Mouse (Mus musculus): ENCODE results near the gene Larp4b.
"Not testable (repeated sequence)": the region's sequence is repeated elsewhere in the genome, so short reads cannot be mapped to it uniquely, and the experiment has no call there.

Gene Larp4b

DNA sequence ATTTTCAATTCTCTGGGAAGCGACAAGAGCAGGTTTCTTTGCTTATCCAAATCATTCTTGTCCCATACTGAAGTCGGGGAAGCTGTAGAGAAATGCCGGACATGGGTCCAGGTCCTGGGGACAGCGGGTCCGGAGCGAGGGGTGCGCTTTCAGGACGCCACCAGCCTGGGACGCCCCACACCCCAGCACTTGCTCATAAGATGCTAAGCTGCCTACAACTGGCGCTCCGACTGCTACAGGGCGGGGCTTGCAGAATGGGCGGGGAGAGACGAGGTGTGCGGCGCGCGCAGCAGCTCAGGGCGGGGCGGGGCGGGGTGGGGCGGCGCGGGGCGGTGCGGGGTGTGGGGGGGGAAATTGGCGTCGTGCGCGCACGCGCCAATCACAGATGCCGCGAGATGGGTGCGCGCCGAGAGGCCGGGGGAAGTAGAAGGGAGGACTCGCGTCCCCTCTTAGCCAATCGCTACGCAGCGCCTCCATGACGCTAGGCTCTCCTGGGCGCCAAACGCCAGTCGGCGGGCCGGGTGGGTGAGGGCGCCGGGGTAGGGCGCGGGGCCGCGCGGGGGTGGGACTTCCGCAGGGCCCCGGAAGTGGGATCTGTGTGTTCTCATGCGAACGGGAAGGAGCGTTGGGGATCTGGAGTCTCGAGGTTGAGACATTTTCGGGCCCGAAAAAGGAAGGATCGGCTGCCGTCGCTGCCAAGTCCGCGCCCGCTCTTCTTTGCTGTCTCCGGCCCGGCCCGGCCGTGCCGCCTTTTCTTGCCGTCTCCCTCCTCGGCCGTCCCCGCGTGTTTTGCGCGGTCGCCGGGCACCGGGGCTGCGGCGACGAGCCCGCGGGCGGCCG lies at the start of gene Larp4b:
Gene Larp4b (plus strand): TSS at position 566 of the 840 bp plus-strand sequence.
- in situ Hi-C loops (cut with MboI, MseI), result no loop called here

DNA sequence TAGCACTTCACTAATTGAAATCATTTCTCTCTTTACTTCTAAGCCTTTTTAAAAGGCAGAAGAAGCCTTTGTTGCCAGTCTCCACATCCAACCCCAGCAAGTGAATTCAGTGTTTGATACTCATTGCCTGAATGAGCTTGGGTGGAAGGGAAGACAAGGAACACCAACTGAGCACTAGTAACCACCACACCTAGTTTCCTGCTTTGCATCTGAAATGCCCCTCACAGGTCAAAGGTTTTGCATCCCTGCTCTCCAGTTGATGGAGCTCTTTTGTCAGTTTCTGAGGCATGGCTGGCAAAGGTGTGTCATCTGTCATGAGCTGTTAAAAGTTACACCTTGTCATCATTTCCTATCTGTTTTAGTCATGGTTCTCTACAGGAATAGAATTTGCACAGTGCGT lies 49.0 kb upstream of the Larp4b start:
- in situ Hi-C loops (cut with MboI, MseI), result no loop called here

DNA sequence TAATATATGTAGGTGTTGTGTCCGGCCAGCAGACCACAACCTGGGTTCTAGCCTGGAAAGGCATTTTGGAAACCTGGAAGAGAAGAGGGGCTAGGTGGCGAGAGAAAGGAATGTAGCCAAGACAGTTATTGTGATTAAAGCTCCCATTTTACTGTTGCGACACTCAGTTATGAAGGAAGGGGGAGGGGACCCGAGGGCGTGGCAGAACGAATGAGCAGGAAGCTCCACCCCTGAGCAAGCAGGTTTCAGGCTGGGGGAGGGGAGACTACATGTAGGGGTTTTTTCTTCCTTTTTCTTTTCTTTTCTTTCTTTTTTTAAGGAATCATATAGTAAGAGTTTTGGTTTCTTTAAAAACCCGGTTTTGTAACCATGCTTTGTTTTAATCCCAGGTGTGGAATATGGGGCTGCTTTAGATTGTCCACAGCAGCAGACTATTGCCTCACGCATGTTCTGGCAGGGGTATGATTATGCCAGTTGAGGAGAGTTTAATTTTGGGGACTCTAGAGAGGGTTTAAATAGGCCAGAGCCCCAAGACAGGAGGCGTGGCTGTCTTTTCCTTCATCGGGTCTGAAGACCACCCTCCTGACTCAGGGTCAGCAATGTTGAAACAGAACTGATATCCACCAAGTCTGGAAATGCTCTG lies 41.5 kb upstream of the Larp4b start:
- in situ Hi-C loops (cut with MboI, MseI), result not testable (repeated sequence)

DNA sequence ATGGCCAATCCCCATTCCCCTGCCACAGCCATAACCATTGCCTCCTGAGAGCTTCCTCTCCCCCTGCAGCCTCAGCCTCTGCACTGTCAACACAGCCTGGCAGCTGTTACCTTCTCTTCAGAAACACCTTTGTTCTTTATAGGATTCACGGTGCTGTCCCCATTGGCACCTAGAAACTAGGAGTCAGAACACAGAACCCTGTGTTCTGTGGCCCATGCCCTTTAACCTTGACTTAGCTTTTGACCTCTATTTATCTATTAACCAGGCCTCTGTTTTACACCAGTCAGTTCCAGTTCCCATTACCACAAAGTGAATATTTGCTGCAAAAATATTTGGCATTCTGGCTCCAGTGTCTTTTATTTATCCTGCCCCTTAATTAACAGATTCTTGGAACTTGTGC lies 36.4 kb upstream of the Larp4b start:
- in situ Hi-C loops (cut with MboI, MseI), result no loop called here

GRCm38 (mm10) chr13:9058706-9059105 lies 35.0 kb upstream of the Larp4b start:
- in situ Hi-C loops (cut with MboI, MseI), result no loop called here

GRCm38 (mm10) chr13:9061394-9061793 lies 32.3 kb upstream of the Larp4b start:
- in situ Hi-C loops (cut with MboI, MseI), result no loop called here

DNA sequence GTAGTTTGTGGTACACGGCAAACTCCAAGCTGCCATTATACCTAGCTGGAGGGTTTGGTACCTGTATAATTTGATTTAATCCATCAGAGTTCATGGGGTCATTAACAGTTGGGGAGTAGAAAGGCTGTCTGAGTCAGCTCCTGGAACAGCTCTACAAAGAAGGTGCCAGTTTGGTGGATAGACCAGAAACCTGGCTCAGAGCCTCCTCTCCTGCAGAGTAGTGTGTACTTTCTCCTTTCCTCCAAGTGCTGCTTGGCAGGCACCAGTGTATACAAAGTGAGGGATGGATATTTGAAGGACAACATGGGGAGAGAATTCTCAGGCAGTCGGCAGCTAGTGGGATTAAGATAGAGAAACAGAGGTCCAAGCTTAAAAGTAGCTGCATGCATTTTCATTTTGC lies 29.5 kb upstream of the Larp4b start:
- in situ Hi-C loops (cut with MboI, MseI), result no loop called here

DNA sequence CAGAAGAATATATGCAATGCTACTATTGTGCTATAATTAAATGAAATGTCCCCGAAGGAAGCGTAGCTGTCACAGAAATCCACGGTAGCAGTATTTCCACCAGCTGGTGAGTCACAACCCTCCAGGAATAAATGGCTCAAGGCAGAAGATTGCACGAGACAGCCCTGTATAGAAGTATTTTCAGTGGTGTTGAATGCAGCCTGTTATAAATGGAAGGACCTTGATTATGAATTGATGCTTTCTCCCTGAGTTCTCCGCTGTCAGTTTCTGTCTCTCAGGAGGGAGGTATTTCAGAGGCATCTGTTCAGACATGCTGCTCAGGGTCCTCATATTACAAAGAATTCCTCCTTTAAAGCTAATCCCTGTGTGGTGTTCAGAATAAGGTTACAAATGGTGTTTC lies 27.6 kb upstream of the Larp4b start:
- in situ Hi-C loops (cut with MboI, MseI), result no loop called here

GRCm38 (mm10) chr13:9071008-9071407 lies 22.7 kb upstream of the Larp4b start:
- in situ Hi-C loops (cut with MboI, MseI), result no loop called here

DNA sequence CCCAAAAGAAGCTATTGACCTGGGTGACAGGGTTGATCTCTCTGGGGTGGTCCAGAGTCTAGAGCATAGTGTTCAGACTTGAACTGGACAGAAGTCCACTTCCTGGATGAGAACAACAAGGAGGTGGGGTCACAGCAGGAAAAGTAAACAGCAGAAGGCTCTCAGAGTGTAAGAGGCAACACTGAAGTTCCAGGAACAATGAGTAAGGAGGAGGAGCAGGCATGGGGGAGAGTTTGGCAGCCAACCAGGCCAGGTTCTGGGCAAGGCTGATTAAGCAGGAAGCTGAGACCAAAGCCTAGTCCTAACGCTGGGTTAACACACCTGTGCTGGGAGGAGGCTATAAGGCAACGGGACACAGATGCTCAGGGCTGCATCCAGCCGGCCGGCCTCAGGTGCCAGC lies 19.9 kb upstream of the Larp4b start:
- in situ Hi-C loops (cut with MboI, MseI), result no loop called here

DNA sequence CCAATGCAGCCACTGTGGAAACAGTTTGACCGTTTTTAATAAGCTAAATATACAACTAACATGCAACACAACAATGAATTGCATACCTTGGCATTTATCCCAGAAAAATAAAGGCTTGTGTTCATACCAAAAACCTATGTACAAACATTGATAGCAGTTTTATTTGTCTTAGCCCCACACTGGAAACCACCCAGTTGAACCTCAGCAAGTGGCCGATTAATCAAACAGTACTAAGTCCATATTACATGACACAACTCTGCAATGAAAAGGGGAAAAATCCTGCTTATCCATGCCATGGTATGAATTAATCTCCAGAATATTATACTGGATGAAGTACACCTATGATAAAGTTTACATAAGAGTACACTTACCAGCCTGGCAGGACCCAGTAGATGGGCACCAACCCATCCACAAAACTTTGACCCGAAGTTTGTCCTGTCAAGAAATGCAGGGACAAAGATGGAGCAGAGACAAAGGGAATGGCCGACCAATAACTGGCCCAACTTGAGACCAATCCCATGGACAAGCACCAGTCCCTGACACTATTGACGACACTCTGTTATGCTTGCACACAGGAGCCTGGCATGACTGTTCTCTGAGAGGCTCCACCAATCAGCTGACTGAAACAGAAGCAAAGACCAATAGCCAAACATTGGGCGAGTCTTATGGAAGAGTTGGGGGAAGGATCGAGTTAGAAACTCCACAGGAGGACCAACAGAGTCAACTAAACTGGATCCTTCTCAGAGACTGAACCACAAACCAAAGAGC lies 17.7 kb upstream of the Larp4b start:
- in situ Hi-C loops (cut with MboI, MseI), result no loop called here

- in situ Hi-C loops (cut with MboI, MseI), result no loop called here
These were observed 11.4 kb upstream of the Larp4b start for GRCm38 (mm10) chr13:9082128-9082883.

DNA sequence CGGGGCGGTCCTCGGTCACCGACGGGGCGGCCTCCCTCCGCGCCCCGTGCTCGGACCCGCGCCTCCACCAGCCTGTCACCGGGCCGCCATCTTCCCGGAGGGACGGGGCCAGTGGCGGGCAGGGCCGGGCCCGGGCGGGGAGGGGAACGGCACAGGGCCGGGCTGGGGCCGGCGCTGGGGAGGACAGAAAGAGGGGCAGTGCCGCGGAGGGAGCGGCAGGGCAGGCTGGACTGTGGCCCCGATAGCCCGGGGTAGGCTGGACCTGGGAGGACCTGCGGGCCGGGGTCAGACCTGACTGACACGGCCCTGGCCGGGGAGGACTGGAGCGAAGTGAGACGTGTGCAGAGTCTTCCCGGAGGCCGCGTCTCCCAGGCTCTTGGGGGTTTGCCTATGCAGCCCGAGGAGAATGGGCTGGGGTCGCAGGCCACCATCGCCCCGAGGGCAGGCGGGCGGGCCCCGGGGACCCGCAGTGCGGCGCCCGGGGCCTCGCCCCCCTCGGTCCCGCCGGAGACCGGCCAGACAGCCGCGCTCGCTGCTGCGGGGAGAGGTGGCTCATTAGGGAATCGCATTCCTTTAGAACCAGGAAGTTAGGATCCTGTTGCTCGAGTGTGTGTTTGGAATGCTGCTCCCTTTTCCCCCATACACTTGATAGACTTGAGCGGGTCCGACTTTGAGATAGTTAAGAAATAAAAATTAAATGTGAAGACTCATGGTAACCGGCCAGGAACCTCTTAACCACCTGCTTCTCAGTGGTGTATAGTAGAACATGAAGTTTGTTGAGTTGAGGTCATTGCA lies 702 bp downstream of the Larp4b start:
- in situ Hi-C loops (cut with MboI, MseI), result no loop called here

GRCm38 (mm10) chr13:9099289-9099688 lies 5.6 kb downstream of the Larp4b start:
- in situ Hi-C loops (cut with MboI, MseI), result no loop called here

DNA sequence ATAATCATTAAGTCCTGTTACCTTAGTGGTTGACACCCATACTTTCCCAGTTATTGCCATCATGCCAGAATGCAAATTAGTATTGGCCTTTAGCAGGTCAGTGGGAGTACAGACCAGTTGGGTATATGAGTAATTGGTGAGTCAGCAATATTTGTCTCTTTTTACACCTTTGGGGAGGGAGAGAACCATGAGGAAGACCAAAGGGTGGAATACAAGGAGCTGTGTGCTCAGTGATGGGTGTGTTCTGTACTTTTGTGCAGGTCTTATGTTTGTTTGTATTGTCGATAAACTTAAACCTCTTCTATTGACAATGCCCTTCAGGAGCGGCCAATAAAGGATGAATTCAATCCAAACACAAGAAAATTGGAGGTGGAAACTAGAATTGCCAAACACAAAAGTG lies 6.8 kb downstream of the Larp4b start:
- in situ Hi-C loops (cut with MboI, MseI), result no loop called here

DNA sequence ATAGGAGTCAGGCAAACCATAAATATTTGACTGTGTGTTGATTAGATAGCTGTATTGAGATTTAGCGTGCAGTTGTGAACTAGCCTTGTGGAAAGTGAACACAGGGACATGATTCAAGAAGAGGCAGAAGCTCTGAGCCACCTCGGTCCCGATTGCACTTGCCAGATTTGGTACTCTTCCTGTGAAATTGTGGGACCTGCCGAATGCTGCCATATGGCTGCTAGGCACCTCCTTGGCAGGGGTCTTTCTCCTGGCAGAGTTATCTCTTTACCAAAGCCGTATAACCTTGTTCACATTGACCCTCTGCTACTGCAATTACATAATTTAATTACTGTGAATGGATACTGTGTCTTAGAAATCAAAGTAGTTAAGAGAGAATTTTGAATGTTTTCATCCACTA lies 12.6 kb downstream of the Larp4b start:
- in situ Hi-C loops (cut with MboI, MseI), result no loop called here

DNA sequence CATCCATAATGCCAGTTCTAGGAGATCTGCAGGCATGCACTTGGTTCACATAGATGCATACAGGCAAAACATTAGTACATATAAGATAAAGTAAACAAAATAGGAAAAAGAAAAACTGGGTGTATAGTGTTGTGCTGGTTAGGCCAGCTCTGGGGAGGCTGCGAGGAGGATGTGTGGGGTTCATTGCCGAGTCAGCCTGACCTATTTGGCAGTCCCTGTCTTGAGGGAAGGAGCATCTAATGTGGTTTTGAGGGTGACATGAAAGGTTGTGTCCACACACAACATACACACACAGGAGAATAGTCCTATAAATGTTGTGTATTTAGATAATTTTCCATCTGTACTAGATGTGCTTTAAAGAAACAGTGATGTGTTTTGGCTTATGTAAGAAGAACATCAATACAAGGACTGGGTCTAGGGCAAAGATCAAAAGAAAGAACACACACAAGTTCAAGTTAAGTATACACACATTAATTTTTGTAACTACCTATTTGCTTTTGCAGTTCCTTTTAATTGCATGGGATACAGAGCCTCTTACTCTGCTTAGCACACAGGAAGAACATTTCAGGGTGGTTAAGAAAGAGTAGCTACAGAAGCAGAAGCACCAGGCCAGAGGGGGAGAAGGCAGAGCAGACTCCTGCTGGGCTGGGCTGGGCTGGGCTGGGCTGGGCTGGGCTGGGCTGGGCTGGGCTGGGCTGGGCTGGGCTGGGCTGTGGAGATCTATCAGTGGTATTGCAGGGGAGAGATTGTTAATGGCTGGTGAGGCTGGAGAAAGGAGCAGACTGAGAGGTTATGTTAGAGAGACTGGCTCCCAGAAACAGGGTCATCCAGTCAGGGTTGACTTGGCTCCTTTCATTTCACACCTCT lies 13.5 kb downstream of the Larp4b start:
- in situ Hi-C loops (cut with MboI, MseI), result no loop called here

- in situ Hi-C loops (cut with MboI, MseI), result loop anchor here (10.0 kb wide), 1 partner anchor 239 kb away; the partner anchor contains the start of gene Wdr37
These were observed 20.1 kb downstream of the Larp4b start for GRCm38 (mm10) chr13:9113735-9114134.

DNA sequence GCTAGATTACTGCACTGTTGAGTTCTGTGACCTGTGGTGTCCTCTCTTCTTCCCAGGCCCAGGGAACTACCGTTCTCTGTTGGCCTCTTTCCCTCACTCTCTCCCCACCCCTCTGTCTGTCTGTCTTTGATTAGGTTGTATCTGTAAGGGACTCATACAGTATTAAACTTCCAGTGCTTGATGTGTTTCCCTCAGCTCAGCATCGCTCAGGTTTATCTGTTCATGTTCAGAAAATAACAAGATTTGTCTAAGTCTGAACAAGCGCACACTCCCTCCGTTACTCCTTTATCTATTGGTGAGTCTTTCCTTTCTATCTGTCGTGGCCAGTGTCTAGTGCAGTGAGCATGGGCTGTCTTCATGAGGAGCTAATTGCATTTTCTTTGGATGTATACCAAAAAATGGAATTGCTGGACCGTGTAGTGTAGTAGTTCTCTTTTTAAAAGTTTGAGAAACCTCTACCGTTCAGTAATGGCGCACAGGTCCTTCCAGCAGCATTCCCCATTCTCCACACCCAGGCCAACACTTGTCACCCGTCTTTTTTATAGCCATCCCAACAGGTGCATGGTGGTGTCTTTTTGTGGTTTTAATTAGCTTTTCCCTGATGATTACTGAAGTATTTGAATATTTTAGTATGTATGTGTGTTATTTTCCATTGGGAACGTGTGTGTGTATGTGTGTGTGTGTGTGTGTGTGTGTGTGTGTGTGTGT lies 27.3 kb downstream of the Larp4b start:
- in situ Hi-C loops (cut with MboI, MseI), result no loop called here
